Mouse (Mus musculus) adrenal gland (tissue): ENCODE measurements around the gene Hspbp1.

Source experiments
- intact Hi-C: fragments of 180-260 bp; cut with DNase I; formaldehyde crosslinking; loops from one replicate; pipeline ENCODE4 v1.15.1; 2025
- long read RNA-seq, 2 experiments: library from polyadenylated mRNA; unstranded; transcript quantifications; one replicate each; pipeline ENCODE4 v2.0.0; 2020; ENCODE audit warnings: borderline replicate concordance in 1 of 2; ENCODE audit not compliant: insufficient replicate concordance in 1 of 2

Hspbp1 gene
- long read RNA-seq, experiment 1, transcript Hspbp1-201 (8 exons, 1,593 nt) = major isoform, 7 of 47 reads
- long read RNA-seq, experiment 1, partial matches to known transcripts = 4 of 47 reads
- long read RNA-seq, experiment 1, other reads (novel, unspliced or antisense) = 36 of 47 reads
- long read RNA-seq, experiment 2, transcript Hspbp1-201 (8 exons, 1,593 nt) = major isoform, 14 of 58 reads
- long read RNA-seq, experiment 2, partial matches to known transcripts = 2 of 58 reads
- long read RNA-seq, experiment 2, other reads (novel, unspliced or antisense) = 42 of 58 reads

DNA sequence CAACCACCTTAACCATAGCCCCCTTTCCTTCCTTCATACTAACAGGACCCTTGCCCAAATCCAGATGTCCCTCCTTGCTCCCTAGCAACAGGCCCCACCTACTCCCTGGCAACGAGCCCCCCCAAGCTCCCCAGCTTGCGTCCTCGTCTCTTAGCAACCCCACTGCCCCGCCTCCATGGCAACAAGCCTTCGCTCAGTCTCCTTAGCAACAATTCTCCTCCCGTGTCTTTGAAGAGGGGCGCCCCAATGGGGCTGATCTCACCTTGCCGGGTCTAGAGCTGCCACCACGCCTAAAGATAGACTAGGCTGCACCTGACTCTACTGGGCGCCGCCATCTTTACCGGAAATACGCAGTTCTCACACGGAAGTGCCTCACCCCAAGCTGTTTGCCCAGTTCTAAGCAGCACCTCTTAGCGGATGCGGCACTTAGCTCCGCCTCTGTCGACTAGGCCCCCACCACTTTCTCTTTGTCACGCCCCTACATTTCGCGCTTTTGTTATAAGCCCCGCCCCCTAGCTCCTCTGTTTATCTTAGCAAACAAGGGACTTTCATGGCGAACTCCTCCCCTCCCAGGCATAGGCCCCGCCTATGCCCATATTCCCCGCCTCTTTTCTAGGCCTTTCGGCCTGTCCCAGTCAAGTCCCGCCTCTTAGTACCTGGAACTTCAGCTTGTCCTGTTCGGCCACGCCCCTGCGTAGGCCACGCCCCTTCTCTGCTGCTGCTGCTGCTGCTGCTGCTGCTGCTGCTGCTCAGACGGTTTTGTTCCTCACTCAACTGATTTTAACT, at the start of gene Hspbp1:
Hspbp1 (minus strand) TSS at position 437 of the 786 bp plus-strand sequence.
- intact Hi-C loops = no loop called here

- intact Hi-C loops = no loop called here
Observed at GRCm38 (mm10) chr7:4732968-4733392, 48.1 kb upstream of the Hspbp1 start.

GRCm38 (mm10) chr7:4731090-4731489, 46.2 kb upstream of the Hspbp1 start:
- intact Hi-C loops = no loop called here

GRCm38 (mm10) chr7:4725169-4725568, 40.3 kb upstream of the Hspbp1 start, which contains the start of gene Tmem150b:
TSS of gene Tmem150b (minus strand) at chr7:4725249.
- intact Hi-C loops = no loop called here

- intact Hi-C loops = no loop called here
Observed at GRCm38 (mm10) chr7:4724359-4724758, 39.5 kb upstream of the Hspbp1 start.

GRCm38 (mm10) chr7:4723508-4723907, 38.6 kb upstream of the Hspbp1 start:
- intact Hi-C loops = no loop called here

DNA sequence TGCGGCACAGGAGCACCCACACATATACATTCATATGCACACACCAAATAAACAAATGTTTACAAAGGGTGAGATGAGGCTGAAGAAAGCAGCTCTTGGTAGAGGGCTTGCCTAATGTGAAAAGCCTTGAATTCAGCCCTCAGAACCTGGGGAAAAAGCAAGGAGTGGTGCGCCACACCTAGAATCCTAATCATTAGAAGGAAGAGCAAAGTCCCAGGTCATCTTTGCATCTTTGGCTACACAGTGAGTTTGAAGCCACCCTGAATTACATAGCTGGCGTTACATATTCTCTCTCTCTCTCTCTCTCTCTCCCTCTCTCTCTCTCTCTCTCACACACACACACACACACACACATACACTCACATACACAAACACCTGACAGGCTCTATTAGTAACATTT, 34.4 kb upstream of the Hspbp1 start:
- intact Hi-C loops = no loop called here

GRCm38 (mm10) chr7:4716955-4717354, 32.1 kb upstream of the Hspbp1 start:
- intact Hi-C loops = no loop called here

DNA sequence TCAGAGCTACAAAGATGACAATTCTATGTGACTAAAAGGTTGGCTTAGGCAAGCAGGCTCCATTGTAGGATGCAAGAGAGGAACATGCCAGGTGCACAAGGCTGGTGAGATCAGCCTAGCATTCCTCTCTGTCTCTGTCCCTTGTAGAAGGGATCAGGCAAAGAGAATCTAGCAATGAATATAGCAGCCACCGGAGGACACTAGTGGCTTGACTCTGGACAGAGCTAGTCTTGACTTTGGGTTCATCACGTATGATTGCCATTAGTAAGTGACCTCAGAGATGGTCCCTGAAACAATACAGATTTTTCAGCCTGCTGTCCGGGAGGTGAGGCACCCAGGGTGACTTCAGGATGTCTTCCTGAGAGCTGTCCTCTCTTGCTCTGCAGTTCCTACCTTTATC, 27.7 kb upstream of the Hspbp1 start:
- intact Hi-C loops = loop anchor here (5.0 kb wide), 1 partner anchor 80 kb away; the partner anchor contains the start of gene Rpl28

GRCm38 (mm10) chr7:4705098-4705497, 20.2 kb upstream of the Hspbp1 start:
- intact Hi-C loops = no loop called here

DNA sequence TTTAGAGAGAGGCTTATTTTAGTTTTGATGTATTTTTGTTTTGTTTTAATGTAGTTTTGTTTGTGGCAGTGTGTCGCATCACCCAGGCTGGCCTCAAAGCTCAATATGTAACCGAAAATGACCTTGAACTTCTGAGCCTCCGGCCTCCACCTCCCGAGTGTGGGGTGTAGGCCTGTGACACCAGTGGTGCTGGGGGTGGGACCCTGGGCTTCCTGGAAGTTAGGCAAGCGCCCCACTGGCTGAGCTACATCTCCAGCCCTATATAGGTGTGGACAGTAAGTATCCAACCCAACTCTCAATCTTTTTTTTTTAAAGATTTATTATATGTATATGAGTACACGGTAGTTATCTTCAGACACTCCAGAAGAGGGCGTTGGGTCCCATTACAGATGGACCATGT, 18.3 kb upstream of the Hspbp1 start:
- intact Hi-C loops = loop anchor here (5.0 kb wide), 1 partner anchor 86 kb away; no protein-coding TSS in a partner anchor

GRCm38 (mm10) chr7:4702334-4702733, 17.5 kb upstream of the Hspbp1 start:
- intact Hi-C loops = loop anchor here (5.0 kb wide), 1 partner anchor 85 kb away; no protein-coding TSS in a partner anchor

DNA sequence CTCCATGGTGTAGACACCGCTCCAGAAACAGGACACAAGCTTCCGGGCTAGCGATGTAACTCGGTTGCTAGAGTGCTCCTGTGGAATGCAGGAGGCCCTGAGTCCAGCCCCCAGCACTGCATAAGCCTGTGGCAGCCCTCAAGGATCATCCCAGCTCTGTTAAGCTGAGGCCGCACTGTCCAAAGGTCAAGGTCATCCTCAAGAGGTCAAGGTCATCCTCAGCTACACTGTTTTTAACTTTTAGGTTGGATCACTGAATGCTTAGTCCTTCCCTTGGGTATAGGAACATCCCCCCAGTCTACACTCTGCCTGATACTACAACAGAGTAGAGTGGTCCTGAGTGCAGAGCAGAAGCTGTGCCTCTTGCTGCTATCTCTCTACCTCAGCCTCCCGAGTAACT, 8.1 kb upstream of the Hspbp1 start:
- intact Hi-C loops = no loop called here

DNA sequence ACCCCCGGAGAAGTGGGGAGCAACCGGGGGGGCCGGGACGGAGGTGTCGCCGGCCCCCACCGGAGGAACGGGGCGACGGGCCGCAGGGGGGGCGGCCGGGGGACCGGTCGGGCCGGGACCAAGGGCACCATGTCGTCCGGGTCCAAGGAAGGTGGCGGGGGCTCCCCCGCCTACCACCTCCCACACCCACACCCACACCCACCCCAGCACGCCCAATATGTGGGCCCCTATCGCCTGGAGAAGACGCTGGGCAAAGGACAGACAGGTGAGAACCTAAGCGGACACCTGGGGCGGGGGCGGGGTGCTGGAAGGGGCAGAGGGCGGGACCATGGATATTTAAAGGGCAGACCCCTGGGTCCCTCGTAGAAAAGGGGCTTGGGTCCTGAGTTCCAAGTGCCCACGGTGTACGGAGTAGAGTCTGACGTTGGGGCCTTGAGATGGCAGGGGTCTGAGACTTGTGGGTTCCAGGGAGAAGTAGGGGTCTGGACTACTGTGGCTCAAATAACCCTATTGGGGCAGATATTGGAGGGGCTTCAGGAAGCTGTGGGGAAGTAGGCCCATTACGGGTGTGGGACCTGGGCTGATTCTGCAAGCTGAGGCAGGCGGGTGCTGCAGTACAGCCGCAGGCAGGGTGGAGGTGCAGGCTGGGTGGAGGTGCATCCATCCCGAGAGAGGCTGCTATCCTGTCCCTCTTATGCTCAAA, 6.2 kb upstream of the Hspbp1 start:
- intact Hi-C loops = no loop called here

GRCm38 (mm10) chr7:4690387-4690786, 5.5 kb upstream of the Hspbp1 start, which contains the start of gene Brsk1:
TSS of gene Brsk1 (plus strand) at chr7:4690604.
- intact Hi-C loops = no loop called here

GRCm38 (mm10) chr7:4684203-4684602, 665 bp downstream of the Hspbp1 start:
- intact Hi-C loops = no loop called here

DNA sequence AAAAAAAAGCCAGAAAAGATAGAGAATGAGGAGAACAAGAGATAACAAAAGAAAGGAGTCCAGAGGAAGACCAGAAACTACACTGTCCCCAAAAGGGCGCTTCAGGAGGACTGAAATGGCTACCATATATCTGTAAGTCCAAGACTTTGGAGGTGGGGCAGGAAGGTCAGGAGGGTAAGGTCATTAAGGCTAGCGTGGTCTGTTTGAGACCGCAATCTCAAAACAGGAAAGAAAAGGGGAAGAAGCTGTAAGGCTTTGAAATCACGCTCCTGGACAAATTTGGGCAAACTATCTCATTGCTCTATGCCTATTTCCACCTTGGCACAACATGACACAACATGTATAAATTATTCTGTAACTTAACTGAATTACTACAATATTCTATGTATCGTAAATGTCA, 1.6 kb downstream of the Hspbp1 start:
- intact Hi-C loops = no loop called here

- intact Hi-C loops = no loop called here
Observed at GRCm38 (mm10) chr7:4675200-4675599, 9.7 kb downstream of the Hspbp1 start.

GRCm38 (mm10) chr7:4674114-4674731, 10.6 kb downstream of the Hspbp1 start:
- intact Hi-C loops = no loop called here

GRCm38 (mm10) chr7:4671956-4672355, 12.9 kb downstream of the Hspbp1 start:
- intact Hi-C loops = no loop called here

DNA sequence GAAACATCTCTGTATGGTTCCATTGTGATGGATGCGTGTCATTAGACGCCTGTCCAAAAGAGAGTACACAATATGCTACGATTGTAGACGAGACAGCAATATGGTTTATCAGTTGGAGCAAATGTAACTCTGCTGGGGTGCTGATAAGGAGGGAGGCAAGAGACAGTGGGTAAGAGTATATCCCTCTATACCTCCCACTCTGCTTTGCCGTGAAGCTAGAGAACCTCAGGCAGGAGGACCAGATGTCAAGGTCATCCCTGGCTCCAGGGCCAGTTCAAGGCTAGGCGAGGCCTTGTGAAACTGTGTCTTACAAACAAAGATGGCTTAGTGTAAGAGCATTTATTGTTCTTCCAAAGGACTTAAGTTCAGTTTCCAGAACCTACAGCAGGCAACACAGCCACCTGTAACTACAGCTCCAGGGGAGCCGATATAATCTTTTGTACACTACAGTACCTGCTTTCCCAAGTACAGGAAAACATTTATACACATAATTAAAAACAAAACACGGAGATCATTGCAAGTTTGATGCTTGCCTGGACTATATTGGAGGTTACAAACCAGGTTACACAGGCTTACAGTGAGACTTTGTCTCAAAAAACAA, 14.1 kb downstream of the Hspbp1 start:
- intact Hi-C loops = no loop called here
